Mouse (Mus musculus): ENCODE data around the gene Plppr3.

DNA sequence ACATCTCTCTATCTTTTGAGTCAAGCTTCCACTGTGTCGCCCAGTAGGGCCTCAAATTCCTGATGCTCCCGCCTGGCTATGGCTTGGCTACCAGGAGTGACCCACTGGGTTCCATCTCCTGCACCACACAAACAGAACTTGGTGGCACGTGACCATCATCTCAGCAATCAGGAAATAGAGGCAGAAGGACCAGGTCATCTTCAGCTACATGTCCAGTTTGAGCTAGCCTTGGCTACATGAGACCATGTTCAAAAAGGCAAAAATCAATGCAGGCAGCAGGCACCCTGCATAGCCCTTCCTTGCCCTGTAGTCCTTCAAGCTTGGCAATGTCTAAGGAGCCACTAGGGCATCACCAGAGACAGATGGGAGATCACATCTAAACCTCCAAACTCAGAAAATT, 34.3 kb downstream of the Plppr3 start:
- TF ChIP-seq CTCF (IDR thresholded peaks at IDR 0.05; ENCODE audit: low read depth, low read length) (no peak), POLR2A (IDR thresholded peaks at IDR 0.05; ENCODE audit: borderline replicate concordance, low read depth, low read length) (no peak)

Measured in bone marrow macrophage, adult 2 months (primary cell).